Mouse (Mus musculus): Measurements from ENCODE around the gene Rxfp4.
"Not testable (repeated sequence)": the region's sequence is repeated elsewhere in the genome, so short reads cannot be mapped to it uniquely, and the experiment has no call there.

The Rxfp4 gene

GRCm38 (mm10) chr3:88607065-88607757 lies 45.7 kb downstream of the Rxfp4 start:
- DNase-seq = peak; percentile 76

GRCm38 (mm10) chr3:88605666-88606065 lies 47.3 kb downstream of the Rxfp4 start, which contains the start of gene Arhgef2:
Gene Arhgef2, plus strand, starts transcription at chr3:88605966.
- not testable (repeated sequence) for DNase-seq

DNA sequence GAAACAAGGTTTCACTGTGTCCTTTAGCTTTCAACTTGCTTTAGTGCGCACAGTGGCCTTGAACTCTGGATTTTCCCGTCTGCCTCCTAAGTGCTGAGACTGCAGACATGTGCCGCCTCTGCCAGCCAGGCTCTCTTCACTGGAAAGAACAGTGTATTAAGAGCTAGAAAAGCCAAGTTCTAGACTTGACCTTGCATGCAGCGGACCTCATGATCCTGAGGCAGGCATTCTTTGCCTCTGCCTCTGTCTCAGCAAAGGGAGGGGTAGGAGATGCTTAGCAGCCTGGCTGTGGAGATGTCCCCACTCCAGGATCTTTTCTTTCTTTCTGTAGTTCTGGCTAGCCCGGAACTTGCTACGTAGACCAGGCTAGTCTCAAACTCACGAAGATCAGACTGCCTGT lies 48.1 kb downstream of the Rxfp4 start:
- DNase-seq = no peak

DNA sequence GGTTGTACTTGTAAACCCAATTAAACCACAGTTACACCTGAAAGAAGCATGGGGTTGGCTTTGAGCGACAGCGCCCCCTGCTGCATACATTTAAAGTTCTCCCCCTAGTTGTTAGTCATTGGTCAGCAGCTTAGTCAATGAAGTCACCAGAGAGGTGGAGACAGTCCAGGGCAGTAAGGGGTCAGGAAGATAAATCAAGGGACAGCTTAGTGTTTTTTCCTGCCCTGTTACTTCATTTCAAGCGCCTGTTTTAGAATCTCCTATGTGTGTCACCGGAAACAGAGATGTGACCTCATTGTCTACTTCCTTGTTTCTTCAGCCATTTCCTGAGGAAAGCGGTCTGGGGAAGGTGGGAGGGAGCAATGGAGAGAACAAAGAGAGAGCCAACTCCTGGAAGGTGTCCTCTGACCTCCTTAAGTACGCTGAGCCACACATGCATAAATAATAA lies 49.2 kb downstream of the Rxfp4 start:
- peak; percentile 48 for DNase-seq

DNA sequence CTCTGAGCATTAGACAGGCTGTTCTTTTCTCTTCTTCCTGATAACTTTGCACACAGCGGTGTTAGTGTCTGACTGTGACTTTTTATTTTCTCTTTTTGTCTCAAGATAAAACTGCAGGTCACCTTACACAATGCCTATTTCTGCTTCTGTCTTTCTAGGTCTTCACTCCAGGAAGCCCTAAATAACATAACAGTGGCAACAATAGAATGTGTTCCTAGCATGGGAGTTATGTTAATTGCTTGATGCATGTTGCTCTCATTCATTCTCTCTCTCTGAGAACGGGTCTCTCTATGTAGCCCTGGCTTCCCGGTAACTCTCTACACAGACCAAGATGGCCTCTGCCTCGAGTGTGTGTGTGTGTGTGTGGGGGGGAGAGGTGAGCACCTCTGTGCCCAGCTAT lies 50.5 kb downstream of the Rxfp4 start:
- no peak for DNase-seq
